Mouse (Mus musculus) G1E (cell line): Measurements from ENCODE around the gene Pkig. TPM values are rescaled to one million over a fixed set of nuclear protein-coding genes. Genes with fewer than 3 reads are reported as not detected.

ENCODE experiments used
- ATAC-seq: 2 replicates; pipeline ENCODE4 v1.8.0; 2016; ENCODE audit warnings: mild to moderate bottlenecking; ENCODE audit not compliant: insufficient number of reproducible peaks, poor library complexity, low FRiP score, severe bottlenecking; ENCODE audit errors: extremely low read depth
- DNase-seq: peaks from one replicate; pipeline ENCODE4 v3.0.0; 2012; ENCODE audit warnings: low spot score
- H3K27me3 ChIP-seq: 2 replicates; pipeline ENCODE4 v1.6.1; 2012; ENCODE audit warnings: mild to moderate bottlenecking, low read length, inconsistent platforms; ENCODE audit not compliant: insufficient read depth
- H3K36me3 ChIP-seq: replicated peaks from 2 replicates; pipeline ENCODE3; 2012; ENCODE audit warnings: mild to moderate bottlenecking, inconsistent platforms
- H3K4me1 ChIP-seq: 2 replicates; pipeline ENCODE4 v1.6.1; 2012; ENCODE audit warnings: low read depth, low read length, inconsistent platforms, mixed read lengths; ENCODE audit not compliant: insufficient read depth
- H3K4me3 ChIP-seq: 2 replicates; pipeline ENCODE4 v1.5.1; 2012; ENCODE audit warnings: low read depth, mild to moderate bottlenecking, inconsistent platforms, low read length, moderate library complexity, mixed read lengths
- H3K9me3 ChIP-seq: replicated peaks from 2 replicates; pipeline ENCODE4 v1.6.1; 2012; ENCODE audit warnings: inconsistent platforms
- CTCF ChIP-seq: IDR thresholded peaks from 2 replicates; pipeline ENCODE4 v1.5.1; 2012; ENCODE audit warnings: low read depth, low read length, inconsistent platforms, mixed read lengths
- GATA1 ChIP-seq: IDR thresholded peaks from 2 replicates; pipeline ENCODE4 v1.6.1; 2012; ENCODE audit warnings: borderline replicate concordance, low read length, inconsistent platforms, mixed read lengths
- GATA2 ChIP-seq: IDR thresholded peaks from 2 replicates; pipeline ENCODE4 v1.6.1; 2012; ENCODE audit warnings: low read depth, low read length, inconsistent platforms, borderline replicate concordance
- POLR2AphosphoS5 ChIP-seq: IDR thresholded peaks from 2 replicates; pipeline ENCODE4 v1.6.1; 2012; ENCODE audit warnings: low read depth, low read length, inconsistent platforms; ENCODE audit not compliant: insufficient replicate concordance
- TAL1 ChIP-seq: conservative IDR thresholded peaks from 2 replicates; pipeline ENCODE4 v1.6.1; 2012; ENCODE audit warnings: low read depth, low read length, inconsistent platforms, mixed read lengths
- polyA plus RNA-seq: library from polyadenylated mRNA; stranded (reverse); fragments of >175 nt; gene quantifications from 2 replicates; pipeline ENCODE4 v1.2.3, GENCODE M21; 2012
- total RNA-seq, 2 experiments: library from RNA; stranded (forward) in 1 of 2; stranded (reverse) in 1 of 2; fragments of 200-1000 nt in 1 of 2; fragments of >200 nt in 1 of 2; fragmentation: Nextera tagmentation in 1 of 2; gene quantifications; 2 replicates each; pipeline ENCODE4 v1.2.3; 2014 to 2017

Pkig gene
- total and polyA plus RNA-seq, 3 experiments, result 28.8 to 166 (median 47.9) TPM

GRCm38 (mm10) chr2:163766261-163766660 is 108.1 kb downstream of the Pkig start:
- ATAC-seq (no peak), DNase-seq (no peak)
- H3K4me3 ChIP-seq, result no peak overlapping the region
- 0 out of 2 replicates have a peak, but pooled peaks cover 6% of the 10 kb centered on the region for H3K27me3 ChIP-seq
- no peaks in the 10 kb centered on the region for H3K36me3 ChIP-seq
- H3K4me1 ChIP-seq, result no peaks in the 10 kb centered on the region
- H3K9me3 ChIP-seq, result no peaks in the 10 kb centered on the region
- TF ChIP-seq GATA2 (no peak), TAL1 (no peak), CTCF (no peak), POLR2AphosphoS5 (no peak), GATA1 (no peak)

- Histone ChIP-seq H3K27me3 (peaks cover 8% of the 10 kb centered on the region; the same call in 1 of the 2 replicates), H3K9me3 (no peaks in the 10 kb centered on the region), H3K36me3 (no peaks in the 10 kb centered on the region), H3K4me1 (no peaks in the 10 kb centered on the region), H3K4me3 (no peak overlapping the region)
- TF ChIP-seq CTCF (no peak), TAL1 (no peak), POLR2AphosphoS5 (no peak), GATA1 (no peak), GATA2 (no peak)
- no peak for DNase-seq
- no peak for ATAC-seq
Observed at GRCm38 (mm10) chr2:163766890-163767289, 108.7 kb downstream of the Pkig start.

- ATAC-seq (no peak), DNase-seq (no peak)
- Histone ChIP-seq H3K4me3 (no peak overlapping the region), H3K9me3 (no peaks in the 10 kb centered on the region), H3K4me1 (no peaks in the 10 kb centered on the region), H3K36me3 (no peaks in the 10 kb centered on the region), H3K27me3 (peaks cover 8% of the 10 kb centered on the region; the same call in 1 of the 2 replicates)
- no peak for TF ChIP-seq POLR2AphosphoS5
- TF ChIP-seq TAL1, result no peak
- TF ChIP-seq GATA2, result no peak
- TF ChIP-seq CTCF, result no peak
- no peak for TF ChIP-seq GATA1
Observed at GRCm38 (mm10) chr2:163770731-163771130, 112.5 kb downstream of the Pkig start.

Other genes starting within 250 kb of the Pkig start
- 42.0 and 42.5 TPM in 2 replicates for gene Oser1, start 233.7 kb upstream of the Pkig start, total RNA-seq (2014; fragmentation: Nextera tagmentation)
- gene Oser1, start 233.7 kb upstream of the Pkig start, total RNA-seq (2017), result 84.2 and 89.8 TPM in 2 replicates
- gene Oser1, start 233.7 kb upstream of the Pkig start, polyA plus RNA-seq, result 14.0 TPM in 2 replicates
- not detected in 2 replicates for gene Gdap1l1, start 219.9 kb upstream of the Pkig start, total RNA-seq (2014; fragmentation: Nextera tagmentation)
- gene Gdap1l1, start 219.9 kb upstream of the Pkig start, total RNA-seq (2017), result 0.16 TPM in 1 of 2 replicates, not detected in the other
- gene Gdap1l1, start 219.9 kb upstream of the Pkig start, polyA plus RNA-seq, result not detected in 2 replicates
- 4.6 and 4.8 TPM in 2 replicates for gene Fitm2, start 185.8 kb upstream of the Pkig start, total RNA-seq (2014; fragmentation: Nextera tagmentation)
- 5.9 and 6.8 TPM in 2 replicates for gene Fitm2, start 185.8 kb upstream of the Pkig start, total RNA-seq (2017)
- gene Fitm2, start 185.8 kb upstream of the Pkig start, polyA plus RNA-seq, result 3.8 and 4.0 TPM in 2 replicates
- not detected in 2 replicates for gene R3hdml, start 166.1 kb upstream of the Pkig start, total RNA-seq (2014; fragmentation: Nextera tagmentation)
- not detected in 2 replicates for gene R3hdml, start 166.1 kb upstream of the Pkig start, total RNA-seq (2017)
- gene R3hdml, start 166.1 kb upstream of the Pkig start, polyA plus RNA-seq, result not detected in 2 replicates
- 0.19 and 0.38 TPM in 2 replicates for gene Hnf4a, start 151.6 kb upstream of the Pkig start, total RNA-seq (2014; fragmentation: Nextera tagmentation)
- 0.05 and 0.17 TPM in 2 replicates for gene Hnf4a, start 151.6 kb upstream of the Pkig start, total RNA-seq (2017)
- gene Hnf4a, start 151.6 kb upstream of the Pkig start, polyA plus RNA-seq, result 0.17 and 0.26 TPM in 2 replicates
- 20.5 and 23.0 TPM in 2 replicates for gene Ttpal, start 56.1 kb upstream of the Pkig start, total RNA-seq (2014; fragmentation: Nextera tagmentation)
- gene Ttpal, start 56.1 kb upstream of the Pkig start, total RNA-seq (2017), result 18.4 and 22.3 TPM in 2 replicates
- 13.8 and 18.2 TPM in 2 replicates for gene Ttpal, start 56.1 kb upstream of the Pkig start, polyA plus RNA-seq
- 71.8 and 156 TPM in 2 replicates for gene Serinc3, start 13.3 kb upstream of the Pkig start, total RNA-seq (2014; fragmentation: Nextera tagmentation)
- 51.6 and 55.0 TPM in 2 replicates for gene Serinc3, start 13.3 kb upstream of the Pkig start, total RNA-seq (2017)
- gene Serinc3, start 13.3 kb upstream of the Pkig start, polyA plus RNA-seq, result 5.8 and 7.2 TPM in 2 replicates
- gene Ada, start 91.9 kb downstream of the Pkig start, total RNA-seq (2014; fragmentation: Nextera tagmentation), result 0.87 TPM in 1 of 2 replicates, not detected in the other
- gene Ada, start 91.9 kb downstream of the Pkig start, total RNA-seq (2017), result 0.17 and 0.22 TPM in 2 replicates
- gene Ada, start 91.9 kb downstream of the Pkig start, polyA plus RNA-seq, result 0.37 and 0.39 TPM in 2 replicates
- gene Ccn5, start 162.5 kb downstream of the Pkig start, total RNA-seq (2014; fragmentation: Nextera tagmentation), result not detected in 2 replicates
- not detected in 2 replicates for gene Ccn5, start 162.5 kb downstream of the Pkig start, total RNA-seq (2017)
- gene Ccn5, start 162.5 kb downstream of the Pkig start, polyA plus RNA-seq, result not detected in 2 replicates
- not detected in 2 replicates for gene Kcnk15, start 195.3 kb downstream of the Pkig start, total RNA-seq (2014; fragmentation: Nextera tagmentation)
- not detected in 2 replicates for gene Kcnk15, start 195.3 kb downstream of the Pkig start, total RNA-seq (2017)
- not detected in 2 replicates for gene Kcnk15, start 195.3 kb downstream of the Pkig start, polyA plus RNA-seq